29 mouse cellular contexts compared by ENCODE assay signal in genomic region chr8:35227079-35227478, GRCm38 (mm10).
DNase-seq lines count a peak whose midpoint lies in the region; ATAC-seq and TF ChIP-seq lines count a peak whose summit lies in the region.
"Had no signal": no experiment of that assay in that cellular context is flagged by ENCODE, and none has a peak within 500 bp of the region (broad histone marks: within the 10 kb centered on the region; RNA-seq: fewer than 3 reads in every experiment).

No protein-coding gene starts in this region.

- no peaks in the 10 kb centered on the region for H3K36me3 ChIP-seq in lung, embryonic 14.5 days (ENCODE audit: insufficient read depth)
- no peaks in the 10 kb centered on the region for H3K36me3 ChIP-seq in embryonic facial prominence, embryonic 15.5 days
- H3K36me3 ChIP-seq: heart, embryonic 12.5 days; hindbrain, embryonic 13.5 days; limb, embryonic 13.5 days; liver, embryonic 12.5 days; midbrain, embryonic 13.5 days; stomach, embryonic 15.5 days had no signal

- DNase-seq in lung, embryonic 14.5 days, result no peak
- DNase-seq in lung, postnatal 36 days, result no peak
- DNase-seq in thymus, postnatal 4 days, result peak; percentile 37
- DNase-seq in thymus, postnatal 10 days (ENCODE audit: low spot score in 2 of 2), result no peak
- DNase-seq in left cerebral cortex, postnatal 4 days, result no peak
- no peak for DNase-seq in layer of hippocampus, postnatal 10 days (ENCODE audit: low spot score in 2 of 2)
- DNase-seq: adrenal gland, postnatal 14 days; cerebellum, adult 11 months; cerebellum, adult 9-10 months; cerebellum, postnatal 36 days; gastrocnemius, adult 2 months; heart, adult 2 months; heart, postnatal 4 days; kidney, adult 8-10 months; kidney, postnatal 4 days; liver, postnatal 0 days; lung, postnatal 14 days; thymus, adult 18-20 months had no signal

- no peak overlapping the region for H3K4me3 ChIP-seq in lung, embryonic 14.5 days (ENCODE audit: low read depth, low read length)
- H3K4me3 ChIP-seq in embryonic facial prominence, embryonic 15.5 days (replicated peaks), result no peak overlapping the region
- H3K4me3 ChIP-seq: gastrocnemius, adult 2 months; heart, adult 2 months; heart, embryonic 12.5 days; hindbrain, embryonic 13.5 days; limb, embryonic 13.5 days; liver, embryonic 12.5 days; midbrain, embryonic 13.5 days; stomach, embryonic 15.5 days had no signal

- peak overlapping the region; percentile 46; the same call in 1 of the 2 replicates for H3K27ac ChIP-seq in lung, embryonic 14.5 days (ENCODE audit: low read depth)
- peak overlapping the region; percentile 11; the same call in 1 of the 2 replicates for H3K27ac ChIP-seq in embryonic facial prominence, embryonic 15.5 days (replicated peaks)
- H3K27ac ChIP-seq: gastrocnemius, adult 2 months; heart, adult 2 months; hindbrain, embryonic 13.5 days; kidney, postnatal 0 days; limb, embryonic 13.5 days; liver, embryonic 12.5 days; midbrain, embryonic 13.5 days; stomach, embryonic 15.5 days had no signal

- H3K9me3 ChIP-seq in lung, embryonic 14.5 days (ENCODE audit: low read depth, low read length), result no peaks in the 10 kb centered on the region
- no peaks in the 10 kb centered on the region for H3K9me3 ChIP-seq in embryonic facial prominence, embryonic 15.5 days (replicated peaks)
- H3K9me3 ChIP-seq: heart, embryonic 12.5 days; hindbrain, embryonic 13.5 days; limb, embryonic 13.5 days; liver, embryonic 12.5 days; midbrain, embryonic 13.5 days; stomach, embryonic 15.5 days had no signal

- WGBS in lung, embryonic 14.5 days, result 53% methylated on average over 7 of the region's 7 CpGs
- WGBS in embryonic facial prominence, embryonic 15.5 days, result 28% methylated on average over 7 of the region's 7 CpGs

- no peak for TF ChIP-seq CTCF in lung, embryonic 14.5 days (IDR thresholded peaks at IDR 0.05; ENCODE audit: low read depth)

- peaks cover 3% of the 10 kb centered on the region; the same call in 1 of the 2 replicates for H3K4me1 ChIP-seq in lung, embryonic 14.5 days (ENCODE audit: insufficient read depth)
- H3K4me1 ChIP-seq in embryonic facial prominence, embryonic 15.5 days, result peaks cover 19% of the 10 kb centered on the region
- H3K4me1 ChIP-seq: heart, embryonic 12.5 days; hindbrain, embryonic 13.5 days; liver, embryonic 12.5 days; midbrain, embryonic 13.5 days; stomach, embryonic 15.5 days had no signal

- ATAC-seq in lung, embryonic 14.5 days (ENCODE audit: insufficient read depth), result no peak
- peak; percentile 82 for ATAC-seq in embryonic facial prominence, embryonic 15.5 days (ENCODE audit: insufficient number of reproducible peaks, low FRiP score, low TSS enrichment, low read depth)
- ATAC-seq: CD4-positive, CD25-positive, alpha-beta regulatory T cell, adult 4 months; forebrain, embryonic 14.5 days; intestine, embryonic 16.5 days; liver, embryonic 12.5 days; liver, postnatal 0 days; midbrain, embryonic 13.5 days had no signal

- H3K27me3 ChIP-seq in lung, embryonic 14.5 days (ENCODE audit: insufficient read depth, low read length), result no peaks in the 10 kb centered on the region
- peaks cover 10% of the 10 kb centered on the region; the same call in 1 of the 2 replicates for H3K27me3 ChIP-seq in embryonic facial prominence, embryonic 15.5 days
- H3K27me3 ChIP-seq: heart, embryonic 12.5 days; hindbrain, embryonic 13.5 days; limb, embryonic 13.5 days; liver, embryonic 12.5 days; midbrain, embryonic 13.5 days; stomach, embryonic 15.5 days had no signal

- intact Hi-C loops in left cerebral cortex, postnatal 4 days (cut with DNase I), result no loop called here

- no peak overlapping the region for H3K4me2 ChIP-seq in lung, embryonic 14.5 days
- no peak overlapping the region for H3K4me2 ChIP-seq in embryonic facial prominence, embryonic 15.5 days (replicated peaks)
- H3K4me2 ChIP-seq: heart, embryonic 12.5 days; hindbrain, embryonic 13.5 days; limb, embryonic 13.5 days; liver, embryonic 12.5 days; midbrain, embryonic 13.5 days; stomach, embryonic 15.5 days had no signal

- no peak overlapping the region for H3K9ac ChIP-seq in lung, embryonic 14.5 days
- H3K9ac ChIP-seq in embryonic facial prominence, embryonic 15.5 days, result no peak overlapping the region
- H3K9ac ChIP-seq: heart, embryonic 12.5 days; hindbrain, embryonic 13.5 days; limb, embryonic 13.5 days; liver, embryonic 12.5 days; liver, postnatal 0 days; midbrain, embryonic 13.5 days; stomach, embryonic 15.5 days had no signal
